Mouse (Mus musculus): ENCODE data around the gene Otogl. TPM values are rescaled to one million over a fixed set of nuclear protein-coding genes. Genes with fewer than 3 reads are reported as not detected.

Gene Otogl
- polyA plus RNA-seq, 1 experiment from 2014 or later: not detected

DNA sequence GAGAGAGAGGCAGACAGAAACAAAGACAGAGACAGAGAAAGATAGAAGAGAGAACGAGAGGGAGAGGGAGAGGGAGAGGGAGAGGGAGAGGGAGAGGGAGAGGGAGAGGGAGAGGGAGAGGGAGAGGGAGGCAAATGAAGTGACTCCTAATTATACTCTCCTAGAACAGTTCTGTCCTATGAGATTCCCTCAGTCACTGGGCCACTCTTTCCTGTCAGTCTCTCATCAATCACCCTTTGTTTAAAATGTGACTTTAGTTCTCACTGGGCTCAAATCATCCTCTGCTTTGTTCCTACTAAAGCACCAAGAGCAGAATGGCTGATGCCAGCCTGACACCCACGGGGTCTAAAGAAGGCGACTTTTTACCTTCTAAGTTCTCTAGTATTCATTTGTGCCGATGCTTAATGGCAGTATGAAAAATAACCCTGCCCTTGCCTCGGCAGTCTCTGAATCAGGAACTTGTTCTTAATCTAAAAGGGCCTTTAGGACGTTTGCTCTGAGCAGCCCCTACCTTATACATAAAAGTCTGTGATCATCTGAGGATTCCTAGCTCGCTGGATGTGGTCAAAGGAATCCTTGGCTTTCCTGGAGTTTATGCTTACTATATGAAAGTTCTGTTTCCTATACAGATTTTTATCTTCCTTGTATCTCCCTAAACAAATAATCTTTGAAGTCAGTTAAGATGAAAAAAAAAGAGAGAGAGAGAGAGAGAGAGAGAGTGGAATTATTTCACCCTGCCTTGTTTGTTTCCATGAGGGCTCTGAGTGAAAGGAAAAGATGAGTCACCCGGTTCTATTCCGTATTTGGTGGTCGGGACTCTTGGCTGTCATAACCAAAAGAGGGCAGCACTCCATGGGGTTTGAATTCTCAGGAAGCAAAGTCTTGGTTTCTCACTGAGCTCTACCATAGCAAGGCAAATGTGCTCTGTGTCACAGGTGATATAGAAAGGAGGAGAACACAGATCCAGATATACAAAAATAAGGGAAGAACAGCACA is 20.2 kb upstream of the Otogl start:
- Histone ChIP-seq H3K9me3 (replicated peaks) (no peaks in the 10 kb centered on the region), H3K27me3 (ENCODE audit: low read depth, poor library complexity, severe bottlenecking) (no peaks in the 10 kb centered on the region), H3K4me1 (no peaks in the 10 kb centered on the region), H3K4me3 (no peak overlapping the region), H3K36me3 (no peaks in the 10 kb centered on the region), H3K27ac (no peak overlapping the region)
- no peak for DNase-seq (ENCODE audit: low spot score)
- WGBS: 42% methylated on average over 9 of the region's 10 CpGs

DNA sequence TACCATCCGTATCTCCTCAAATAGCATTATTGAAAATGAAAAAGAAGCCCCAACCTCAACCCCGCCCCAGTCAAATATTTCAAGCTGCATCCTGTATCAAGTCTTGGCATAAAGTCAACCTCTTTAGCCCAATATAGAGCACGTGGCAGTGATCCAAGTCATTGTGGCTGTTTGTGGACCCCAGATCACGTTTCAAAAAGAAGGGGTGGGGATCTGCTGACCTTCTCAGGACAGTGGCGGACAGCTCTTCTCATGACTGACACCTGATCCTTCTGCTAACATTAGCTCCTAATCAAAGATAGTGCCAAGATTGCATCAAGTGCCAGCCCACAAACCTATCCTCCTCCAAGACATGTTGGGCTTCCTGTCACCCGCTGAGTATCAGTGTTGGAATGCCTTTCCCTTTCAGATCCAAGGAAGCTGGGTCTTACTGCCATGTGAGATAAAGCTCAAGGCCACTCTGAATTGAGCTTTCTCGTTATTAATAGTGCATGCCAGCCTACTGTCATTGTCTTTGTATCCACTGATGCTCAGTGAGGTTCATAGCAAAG is 18.6 kb upstream of the Otogl start:
- DNase-seq (ENCODE audit: low spot score): no peak
- 67% methylated on average over 7 of the region's 7 CpGs for WGBS
- no peaks in the 10 kb centered on the region for H3K36me3 ChIP-seq
- no peaks in the 10 kb centered on the region for H3K9me3 ChIP-seq (replicated peaks)
- H3K27me3 ChIP-seq (ENCODE audit: low read depth, poor library complexity, severe bottlenecking): no peaks in the 10 kb centered on the region
- no peak overlapping the region for H3K4me3 ChIP-seq
- H3K27ac ChIP-seq: no peak overlapping the region
- H3K4me1 ChIP-seq: no peaks in the 10 kb centered on the region

DNA sequence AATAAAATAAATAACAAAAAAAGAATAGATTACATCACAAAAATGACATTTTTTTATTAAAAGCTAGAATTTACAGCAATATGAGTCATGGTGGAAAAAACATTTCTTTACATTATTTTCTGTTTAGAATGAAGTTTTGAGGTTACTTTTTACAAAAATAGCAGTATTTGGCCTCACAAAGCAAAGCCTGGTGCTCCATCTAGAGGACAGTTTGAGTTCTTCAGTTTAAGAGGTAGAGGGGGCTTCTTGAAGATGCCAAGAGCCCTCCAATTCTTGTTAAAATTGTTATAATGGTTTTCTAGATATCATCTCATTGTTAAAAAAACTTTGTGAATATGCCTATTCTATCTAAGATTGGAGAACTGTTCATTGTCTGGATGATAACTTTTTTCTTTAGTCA is 13.4 kb upstream of the Otogl start:
- Histone ChIP-seq H3K27me3 (ENCODE audit: low read depth, poor library complexity, severe bottlenecking) (no peaks in the 10 kb centered on the region), H3K27ac (no peak overlapping the region), H3K4me1 (no peaks in the 10 kb centered on the region), H3K36me3 (no peaks in the 10 kb centered on the region), H3K4me3 (no peak overlapping the region), H3K9me3 (replicated peaks) (no peaks in the 10 kb centered on the region)
- DNase-seq (ENCODE audit: low spot score): no peak

DNA sequence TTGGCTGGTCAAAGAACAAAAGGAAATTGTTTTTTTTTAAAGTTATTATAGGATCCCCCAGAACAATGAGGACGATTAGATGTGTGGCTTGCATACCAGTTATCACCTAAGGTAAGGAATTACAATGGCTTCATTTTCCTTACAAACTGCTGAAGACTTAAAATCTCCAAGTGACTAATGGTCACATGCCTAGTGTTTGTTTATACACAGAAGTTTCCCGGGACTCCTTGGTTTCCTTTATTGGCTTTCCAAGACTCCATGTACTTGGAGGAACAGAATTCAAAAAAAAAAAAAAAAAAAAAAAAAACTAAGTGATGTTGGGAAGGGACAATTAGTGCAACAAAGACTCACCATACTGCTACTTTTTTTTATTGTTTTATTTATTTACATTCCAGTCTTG is 11.9 kb upstream of the Otogl start:
- Histone ChIP-seq H3K27ac (no peak overlapping the region), H3K4me3 (no peak overlapping the region), H3K9me3 (replicated peaks) (no peaks in the 10 kb centered on the region), H3K36me3 (no peaks in the 10 kb centered on the region), H3K27me3 (ENCODE audit: low read depth, poor library complexity, severe bottlenecking) (no peaks in the 10 kb centered on the region), H3K4me1 (no peaks in the 10 kb centered on the region)
- WGBS: 68% methylated on average over 2 of the region's 2 CpGs
- DNase-seq (ENCODE audit: low spot score): no peak

DNA sequence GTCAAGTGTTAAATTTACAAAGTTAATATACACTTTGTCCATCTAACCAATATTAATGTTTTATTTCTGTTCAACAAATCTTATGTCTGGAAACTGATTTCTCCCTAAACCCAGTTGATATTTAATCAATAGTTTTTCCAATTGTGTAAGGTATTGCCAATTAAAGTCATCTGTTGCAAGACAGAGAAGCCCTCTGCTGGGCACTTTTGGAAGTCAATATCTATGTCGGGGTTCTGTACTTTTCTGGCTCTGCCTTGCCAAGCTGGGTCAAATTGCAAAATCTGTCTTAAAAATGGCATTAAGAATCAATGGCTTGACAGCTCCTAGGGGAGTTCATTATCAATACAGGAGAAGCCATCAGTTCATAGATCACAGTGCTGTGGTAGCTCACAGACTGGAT is 10.8 kb upstream of the Otogl start:
- no peak for DNase-seq (ENCODE audit: low spot score)

DNA sequence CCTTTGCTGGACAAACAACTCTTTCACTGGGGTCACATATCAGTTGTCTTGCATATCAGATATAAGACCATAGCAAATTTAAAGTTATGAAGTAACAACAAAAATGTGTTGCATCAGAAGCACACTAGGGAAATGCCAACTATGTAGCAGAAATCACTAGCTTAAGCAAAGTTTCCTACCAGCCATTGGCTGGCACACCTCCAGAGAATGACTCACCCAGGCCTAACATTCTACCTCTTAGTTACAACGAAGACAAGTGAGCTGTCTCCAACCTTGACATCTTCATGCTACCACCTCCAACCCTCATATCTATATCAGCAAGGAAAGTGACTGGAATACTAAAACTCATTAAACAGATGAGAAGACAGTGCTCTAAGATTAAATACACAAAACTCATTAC is 9.6 kb upstream of the Otogl start:
- Histone ChIP-seq H3K27me3 (ENCODE audit: low read depth, poor library complexity, severe bottlenecking) (no peaks in the 10 kb centered on the region), H3K27ac (no peak overlapping the region), H3K4me3 (no peak overlapping the region), H3K4me1 (no peaks in the 10 kb centered on the region), H3K9me3 (replicated peaks) (no peaks in the 10 kb centered on the region), H3K36me3 (no peaks in the 10 kb centered on the region)
- no peak for DNase-seq (ENCODE audit: low spot score)
- WGBS: 69% methylated on average over 1 of the region's 1 CpGs

More for the DNA sequence above, 10.8 kb upstream of the Otogl start:
- Histone ChIP-seq H3K36me3 (no peaks in the 10 kb centered on the region), H3K27ac (no peak overlapping the region), H3K4me3 (no peak overlapping the region), H3K27me3 (ENCODE audit: low read depth, poor library complexity, severe bottlenecking) (no peaks in the 10 kb centered on the region), H3K4me1 (no peaks in the 10 kb centered on the region), H3K9me3 (replicated peaks) (no peaks in the 10 kb centered on the region)
- WGBS: 33% methylated on average over 1 of the region's 1 CpGs

DNA sequence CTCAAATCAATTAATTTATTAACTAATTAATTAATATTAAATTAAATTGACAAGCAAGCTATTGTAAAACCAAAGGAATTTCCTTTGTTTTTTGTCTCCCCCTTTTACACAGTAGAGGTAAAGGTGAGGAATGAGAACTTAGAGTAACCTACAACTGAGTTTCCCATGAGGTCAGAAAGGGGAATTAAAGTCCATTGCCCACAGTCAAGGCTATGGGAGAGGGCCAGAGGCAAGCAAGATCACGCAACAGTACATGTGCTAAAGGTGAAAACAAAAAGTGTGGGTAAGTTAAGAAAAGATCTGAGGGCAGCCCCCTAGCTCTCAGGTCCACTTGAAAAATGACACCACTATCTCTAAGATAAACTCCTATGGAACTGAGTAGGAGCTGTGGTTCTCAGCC is 9.2 kb upstream of the Otogl start:
- H3K36me3 ChIP-seq: no peaks in the 10 kb centered on the region
- 88% methylated on average over 1 of the region's 1 CpGs for WGBS
- no peaks in the 10 kb centered on the region for H3K27me3 ChIP-seq (ENCODE audit: low read depth, poor library complexity, severe bottlenecking)
- no peak overlapping the region for H3K27ac ChIP-seq
- H3K4me1 ChIP-seq: no peaks in the 10 kb centered on the region
- H3K9me3 ChIP-seq (replicated peaks): no peaks in the 10 kb centered on the region
- DNase-seq (ENCODE audit: low spot score): no peak
- no peak overlapping the region for H3K4me3 ChIP-seq

DNA sequence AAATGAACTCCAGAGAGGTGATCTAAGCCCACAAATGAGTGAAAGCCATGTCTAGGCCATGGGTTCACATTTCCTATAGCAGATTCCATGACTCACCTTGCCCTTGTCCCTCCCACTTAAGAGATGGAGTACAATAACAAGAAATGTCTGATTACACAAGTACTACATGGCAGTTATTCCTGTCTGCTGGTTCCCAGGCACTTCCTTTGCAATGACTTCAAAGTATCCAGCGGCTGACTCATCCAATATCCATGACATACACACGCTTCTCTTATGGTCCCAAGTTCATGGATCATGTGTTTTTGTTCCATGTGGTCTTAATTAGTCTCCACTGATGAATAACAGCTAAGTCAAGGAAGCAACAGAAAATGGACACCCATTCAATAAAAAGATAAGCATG is 1.1 kb upstream of the Otogl start:
- 71% methylated on average over 2 of the region's 2 CpGs for WGBS
- DNase-seq (ENCODE audit: low spot score): no peak
- H3K9me3 ChIP-seq (replicated peaks): no peaks in the 10 kb centered on the region
- H3K4me1 ChIP-seq: no peaks in the 10 kb centered on the region
- no peaks in the 10 kb centered on the region for H3K27me3 ChIP-seq (ENCODE audit: low read depth, poor library complexity, severe bottlenecking)
- H3K36me3 ChIP-seq: no peaks in the 10 kb centered on the region
- no peak overlapping the region for H3K4me3 ChIP-seq
- no peak overlapping the region for H3K27ac ChIP-seq

DNA sequence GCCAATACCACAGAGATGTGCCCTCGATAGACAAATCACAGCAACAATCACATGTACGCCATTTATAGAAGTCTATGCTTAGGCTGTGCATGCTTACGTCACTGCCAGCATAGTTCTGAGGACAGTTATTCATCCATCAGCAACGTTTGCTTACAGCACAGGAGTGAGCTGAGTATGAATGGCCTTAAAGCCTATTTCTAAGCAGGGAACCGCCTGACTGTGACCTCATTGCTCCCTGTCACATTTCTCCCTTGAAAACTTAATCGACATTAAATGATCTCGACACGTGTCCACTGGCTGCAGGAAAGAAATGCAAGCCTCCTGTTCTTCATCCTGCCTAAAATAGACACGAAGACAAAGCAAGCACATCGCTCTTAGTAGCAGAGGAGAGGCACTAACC is 5.5 kb downstream of the Otogl start:
- DNase-seq (ENCODE audit: low spot score): no peak
- Histone ChIP-seq H3K9me3 (replicated peaks) (no peaks in the 10 kb centered on the region), H3K4me1 (no peaks in the 10 kb centered on the region), H3K27me3 (ENCODE audit: low read depth, poor library complexity, severe bottlenecking) (no peaks in the 10 kb centered on the region), H3K36me3 (no peaks in the 10 kb centered on the region), H3K4me3 (no peak overlapping the region), H3K27ac (no peak overlapping the region)
- WGBS: 88% methylated on average over 10 of the region's 10 CpGs

DNA sequence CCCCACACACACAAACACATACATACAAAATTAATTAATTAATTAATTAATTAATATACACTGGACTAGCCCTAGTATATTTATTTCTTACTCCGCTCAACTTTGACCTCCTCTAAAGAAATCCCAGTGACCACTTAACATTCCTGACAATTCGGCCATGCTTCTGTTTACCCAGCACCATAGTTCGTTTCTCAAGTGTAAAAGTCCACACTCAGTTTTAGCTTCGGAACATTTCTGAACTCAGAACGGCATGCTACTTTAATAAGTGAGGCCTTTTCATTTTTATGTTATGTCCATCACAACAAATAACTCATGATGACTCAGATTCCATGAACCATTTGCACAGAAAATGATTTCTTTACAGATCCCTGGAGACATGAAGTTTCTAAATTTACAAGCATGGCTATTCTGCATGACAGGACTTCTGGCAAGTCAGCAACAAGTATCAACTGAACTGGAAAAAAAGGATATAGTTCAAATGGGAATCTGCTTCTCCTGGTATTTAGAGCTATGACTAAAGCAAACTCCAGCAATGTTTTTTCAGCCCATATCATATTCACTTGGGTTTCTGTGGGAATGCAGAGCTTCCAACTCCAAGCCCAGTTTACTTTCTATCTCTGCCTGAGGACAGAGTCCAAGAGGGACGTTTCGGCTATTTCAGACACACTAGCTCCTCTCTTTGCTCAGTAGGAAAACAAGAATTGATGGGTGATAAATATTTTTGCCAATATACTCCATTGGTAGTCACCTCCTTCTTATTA is 6.5 kb downstream of the Otogl start:
- Histone ChIP-seq H3K36me3 (no peaks in the 10 kb centered on the region), H3K9me3 (replicated peaks) (no peaks in the 10 kb centered on the region), H3K27ac (no peak overlapping the region), H3K4me3 (no peak overlapping the region), H3K4me1 (no peaks in the 10 kb centered on the region), H3K27me3 (ENCODE audit: low read depth, poor library complexity, severe bottlenecking) (no peaks in the 10 kb centered on the region)
- no peak for DNase-seq (ENCODE audit: low spot score)
- 92% methylated on average over 7 of the region's 7 CpGs for WGBS

DNA sequence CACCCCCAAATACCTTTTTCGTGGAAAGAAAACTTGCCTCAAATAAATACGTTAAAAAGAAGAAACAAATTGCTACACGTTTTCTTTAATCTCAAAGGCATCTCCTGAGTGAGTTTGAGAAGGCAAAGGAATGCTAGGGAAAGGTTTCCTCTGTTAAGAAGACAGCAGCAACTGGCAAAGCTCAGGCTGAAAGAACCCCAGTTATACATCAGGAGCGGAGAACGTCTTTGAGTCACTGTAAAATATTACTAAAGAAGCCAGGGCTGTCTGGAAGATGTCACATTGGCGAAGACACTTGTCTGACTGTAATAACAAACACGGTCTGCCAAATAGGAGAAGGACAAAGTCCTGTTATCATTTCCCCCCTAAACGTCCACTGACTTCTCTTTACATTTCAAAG is 10.0 kb downstream of the Otogl start:
- 76% methylated on average over 8 of the region's 8 CpGs for WGBS
- Histone ChIP-seq H3K4me3 (no peak overlapping the region), H3K27me3 (ENCODE audit: low read depth, poor library complexity, severe bottlenecking) (no peaks in the 10 kb centered on the region), H3K27ac (no peak overlapping the region), H3K9me3 (replicated peaks) (no peaks in the 10 kb centered on the region), H3K36me3 (no peaks in the 10 kb centered on the region), H3K4me1 (no peaks in the 10 kb centered on the region)
- DNase-seq (ENCODE audit: low spot score): no peak

DNA sequence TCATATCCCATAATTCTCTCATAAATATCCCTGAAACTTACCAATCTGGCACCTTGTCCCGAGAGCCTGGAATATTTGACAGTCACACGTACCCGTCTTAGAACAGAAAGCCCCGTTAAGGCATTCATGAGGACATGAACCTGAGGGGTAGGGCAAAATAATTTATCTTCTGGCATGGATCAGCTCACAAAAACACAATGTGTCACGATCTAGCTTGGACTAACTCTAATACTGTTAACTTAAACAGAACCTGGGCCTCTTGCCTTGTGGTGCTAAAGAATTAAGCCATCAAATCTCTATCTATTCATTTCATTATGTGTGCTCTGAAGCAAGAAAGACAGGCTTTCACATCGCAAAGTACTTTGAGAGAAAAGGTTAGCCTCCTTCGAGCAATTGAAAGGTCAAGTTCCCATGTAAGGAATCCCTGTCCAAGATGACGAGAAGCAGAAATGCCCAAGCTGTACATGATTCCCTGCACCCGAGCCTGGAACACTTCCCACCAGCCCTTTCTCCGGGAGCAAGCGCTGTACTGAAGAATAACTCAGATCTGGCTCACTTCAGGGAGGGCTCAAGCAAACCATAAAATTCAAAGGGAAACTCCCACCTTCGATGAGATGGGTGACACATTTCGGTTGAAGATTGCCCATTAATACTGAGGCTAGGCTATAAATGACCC is 10.6 kb downstream of the Otogl start:
- DNase-seq (ENCODE audit: low spot score): no peak
- WGBS: 64% methylated on average over 13 of the region's 13 CpGs
- no peaks in the 10 kb centered on the region for H3K9me3 ChIP-seq (replicated peaks)
- H3K27ac ChIP-seq: no peak overlapping the region
- H3K27me3 ChIP-seq (ENCODE audit: low read depth, poor library complexity, severe bottlenecking): no peaks in the 10 kb centered on the region
- H3K4me3 ChIP-seq: no peak overlapping the region
- no peaks in the 10 kb centered on the region for H3K36me3 ChIP-seq
- no peaks in the 10 kb centered on the region for H3K4me1 ChIP-seq

DNA sequence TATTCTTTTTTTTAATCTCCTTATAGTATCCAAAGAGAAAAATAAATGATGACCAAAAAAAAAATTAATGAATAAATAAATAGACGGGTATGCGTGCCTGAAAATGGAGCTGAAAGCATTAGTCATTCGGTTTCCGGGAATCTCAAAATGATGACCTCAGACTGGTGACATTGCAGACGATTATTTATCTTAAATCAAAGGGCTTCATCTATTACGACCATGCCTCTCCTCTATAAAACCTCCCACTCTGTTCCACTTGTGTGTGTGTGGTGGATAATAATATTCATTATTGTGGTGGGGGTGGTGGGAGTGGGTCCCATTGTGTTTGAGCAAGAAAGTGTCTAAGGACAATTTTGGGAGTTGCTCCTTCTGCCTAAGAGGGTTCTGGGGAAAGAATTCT is 12.0 kb downstream of the Otogl start:
- WGBS: 94% methylated on average over 6 of the region's 6 CpGs
- H3K4me1 ChIP-seq: no peaks in the 10 kb centered on the region
- DNase-seq (ENCODE audit: low spot score): no peak
- no peaks in the 10 kb centered on the region for H3K27me3 ChIP-seq (ENCODE audit: low read depth, poor library complexity, severe bottlenecking)
- H3K27ac ChIP-seq: no peak overlapping the region
- no peaks in the 10 kb centered on the region for H3K9me3 ChIP-seq (replicated peaks)
- H3K36me3 ChIP-seq: no peaks in the 10 kb centered on the region
- H3K4me3 ChIP-seq: no peak overlapping the region
